Mouse (Mus musculus) forebrain, postnatal 0 days (tissue): ENCODE measurements around the gene Srrm3. TPM values are rescaled to one million over a fixed set of nuclear protein-coding genes. Genes with fewer than 3 reads are reported as not detected.

ENCODE experiments used
- ATAC-seq: fragments of 200-750 bp; cut with Nextera tagmentation; 2 replicates; pipeline ENCODE4 v1.8.0; 2017; ENCODE audit warnings: mild to moderate bottlenecking, moderate library complexity
- DNase-seq: peaks from one replicate; pipeline ENCODE4 v3.0.0-alpha.2; 2015
- H3K27ac ChIP-seq: fragments of 300-500 bp; sonication (generic); 2 replicates; pipeline ENCODE4 v1.5.1; 2014; ENCODE audit warnings: low read depth, mild to moderate bottlenecking, antibody characterized with exemption, low read length, moderate library complexity, mixed read lengths
- H3K27me3 ChIP-seq: fragments of 300-500 bp; sonication (generic); 2 replicates; pipeline ENCODE4 v1.6.1; 2014; ENCODE audit warnings: mild to moderate bottlenecking, low read length, mixed read lengths; ENCODE audit not compliant: insufficient read depth
- H3K36me3 ChIP-seq: fragments of 300-500 bp; sonication (generic); 2 replicates; pipeline ENCODE4 v1.6.1; 2014; ENCODE audit warnings: mild to moderate bottlenecking, moderate library complexity; ENCODE audit not compliant: insufficient read depth
- H3K4me1 ChIP-seq: fragments of 300-500 bp; sonication (generic); 2 replicates; pipeline ENCODE4 v1.6.1; 2014; ENCODE audit warnings: antibody characterized with exemption; ENCODE audit not compliant: insufficient read depth
- H3K4me2 ChIP-seq: fragments of 300-500 bp; sonication (generic); 2 replicates; pipeline ENCODE4 v1.6.1; 2014; ENCODE audit warnings: low read depth, mild to moderate bottlenecking, moderate library complexity
- H3K4me3 ChIP-seq: fragments of 300-500 bp; sonication (generic); 2 replicates; pipeline ENCODE4 v1.5.1; 2014; ENCODE audit warnings: low read depth, low read length, mixed read lengths
- H3K9ac ChIP-seq: fragments of 300-500 bp; sonication (generic); 2 replicates; pipeline ENCODE4 v1.6.1; 2014; ENCODE audit warnings: mild to moderate bottlenecking
- H3K9me3 ChIP-seq: fragments of 300-500 bp; sonication (generic); 2 replicates; pipeline ENCODE4 v1.6.1; 2016; ENCODE audit warnings: low read length
- CTCF ChIP-seq: sonication (generic); IDR thresholded peaks from 2 replicates; pipeline ENCODE4 v1.5.1; 2016; ENCODE audit warnings: antibody characterized with exemption, control low read depth, low read depth
- WGBS: fragments of 180-500 bp; shearing (Covaris S2); extraction: QIAGEN DNeasy Blood & Tissue Kit; methylation state at CpG from one replicate; pipeline ENCODE4 v1.1.7; 2014; 5-methylcytosine and 5-hydroxymethylcytosine counted together
- polyA plus RNA-seq: library from polyadenylated mRNA; unstranded; fragments of >200 nt; fragmentation: Nextera tagmentation; extraction: Ambion mirVana; gene quantifications from 2 replicates; pipeline ENCODE4 v1.2.1, GENCODE M21; 2015
- total RNA-seq: library from RNA; depleted of rRNA; stranded (reverse); fragments of >200 nt; gene quantifications from 2 replicates; pipeline ENCODE4 v1.2.3, GENCODE M21; 2014

Srrm3 gene
- total and polyA plus RNA-seq, 2 experiments from 2014 or later = 44.6 to 70.5 TPM

- Histone ChIP-seq H3K4me2 (peak overlapping the region; percentile 2; the same call in 1 of the 2 replicates), H3K9ac (0 out of 2 replicates have a peak overlapping the region, but pooled peaks have one; percentile 15), H3K4me3 (no peak overlapping the region), H3K4me1 (peaks cover 7% of the 10 kb centered on the region; the same call in 1 of the 2 replicates), H3K27me3 (peaks cover 10% of the 10 kb centered on the region), H3K27ac (peak overlapping the region; percentile 45; the same call in 1 of the 2 replicates), H3K36me3 (peaks cover 6% of the 10 kb centered on the region), H3K9me3 (no peaks in the 10 kb centered on the region)
- 3% methylated on average over 15 of the region's 15 CpGs for WGBS
- no peak for TF ChIP-seq CTCF
- peak; percentile 64 for DNase-seq
- peak; percentile 78 for ATAC-seq
Observed at GRCm38 (mm10) chr5:135851024-135851423, 44.3 kb downstream of the Srrm3 start.

GRCm38 (mm10) chr5:135851481-135851880 lies 44.8 kb downstream of the Srrm3 start:
- no peak for TF ChIP-seq CTCF
- DNase-seq = no peak
- Histone ChIP-seq H3K4me2 (0 out of 2 replicates have a peak overlapping the region, but pooled peaks have one; percentile 2), H3K27ac (peak overlapping the region; percentile 45; the same call in 1 of the 2 replicates), H3K4me1 (peaks cover 7% of the 10 kb centered on the region; the same call in 1 of the 2 replicates), H3K4me3 (no peak overlapping the region), H3K36me3 (peaks cover 11% of the 10 kb centered on the region), H3K9ac (0 out of 2 replicates have a peak overlapping the region, but pooled peaks have one; percentile 15), H3K27me3 (peaks cover 14% of the 10 kb centered on the region), H3K9me3 (no peaks in the 10 kb centered on the region)
- 8% methylated on average over 14 of the region's 14 CpGs for WGBS
- ATAC-seq = no peak

- H3K9ac ChIP-seq = no peak overlapping the region
- no peak overlapping the region for H3K4me3 ChIP-seq
- ATAC-seq (no peak), DNase-seq (no peak)
- WGBS = 4% methylated on average over 10 of the region's 10 CpGs
- H3K27ac ChIP-seq = no peak overlapping the region
- H3K4me2 ChIP-seq = no peak overlapping the region
- TF ChIP-seq CTCF = no peak
- peaks cover 7% of the 10 kb centered on the region; the same call in 1 of the 2 replicates for H3K4me1 ChIP-seq
- peaks cover 18% of the 10 kb centered on the region for H3K36me3 ChIP-seq
- H3K27me3 ChIP-seq = peaks cover 22% of the 10 kb centered on the region
- no peaks in the 10 kb centered on the region for H3K9me3 ChIP-seq
Observed at GRCm38 (mm10) chr5:135852421-135852820, 45.7 kb downstream of the Srrm3 start.

GRCm38 (mm10) chr5:135853731-135854130 lies 47.0 kb downstream of the Srrm3 start:
- Histone ChIP-seq H3K4me3 (no peak overlapping the region), H3K9me3 (no peaks in the 10 kb centered on the region), H3K27me3 (peaks cover 28% of the 10 kb centered on the region), H3K27ac (no peak overlapping the region), H3K4me1 (peaks cover 7% of the 10 kb centered on the region; the same call in 1 of the 2 replicates), H3K9ac (no peak overlapping the region), H3K4me2 (no peak overlapping the region), H3K36me3 (peaks cover 21% of the 10 kb centered on the region)
- DNase-seq (no peak), ATAC-seq (no peak)
- no peak for TF ChIP-seq CTCF
- 59% methylated on average over 7 of the region's 7 CpGs for WGBS

- H3K4me3 ChIP-seq = no peak overlapping the region
- no peak overlapping the region for H3K4me2 ChIP-seq
- H3K9ac ChIP-seq = no peak overlapping the region
- peaks cover 21% of the 10 kb centered on the region for H3K36me3 ChIP-seq
- DNase-seq = peak; percentile 89
- WGBS = 6% methylated on average over 4 of the region's 4 CpGs
- ATAC-seq = peak; percentile 80
- H3K9me3 ChIP-seq = no peaks in the 10 kb centered on the region
- no peak overlapping the region for H3K27ac ChIP-seq
- TF ChIP-seq CTCF = peak; percentile 96
- H3K27me3 ChIP-seq = peaks cover 29% of the 10 kb centered on the region
- H3K4me1 ChIP-seq = peaks cover 7% of the 10 kb centered on the region; the same call in 1 of the 2 replicates
Observed at GRCm38 (mm10) chr5:135855156-135855555, 48.5 kb downstream of the Srrm3 start.

GRCm38 (mm10) chr5:135866662-135867061 lies 60.0 kb downstream of the Srrm3 start:
- 51% methylated on average over 8 of the region's 8 CpGs for WGBS
- ATAC-seq (no peak), DNase-seq (no peak)
- Histone ChIP-seq H3K36me3 (peaks cover 13% of the 10 kb centered on the region; the same call in 1 of the 2 replicates), H3K9ac (no peak overlapping the region), H3K27ac (no peak overlapping the region), H3K4me2 (no peak overlapping the region), H3K4me3 (no peak overlapping the region), H3K4me1 (no peaks in the 10 kb centered on the region), H3K27me3 (peaks cover 17% of the 10 kb centered on the region), H3K9me3 (peaks cover 2% of the 10 kb centered on the region; the same call in 1 of the 2 replicates)
- TF ChIP-seq CTCF = no peak
